In genomic region chrX:13214275-13214674, GRCm38 (mm10) we compare ENCODE assay signal across 11 mouse cellular contexts.
A peak's percentile ranks its signal among the peaks of the same experiment; 100 is the strongest.
DNase-seq lines count a peak whose midpoint lies in the region; ATAC-seq and TF ChIP-seq lines count a peak whose summit lies in the region.
"Had no signal": no experiment of that assay in that cellular context is flagged by ENCODE, and none has a peak within 500 bp of the region (broad histone marks: within the 10 kb centered on the region; RNA-seq: fewer than 3 reads in every experiment).

No protein-coding gene starts in this region.

- no peaks in the 10 kb centered on the region for H3K27me3 ChIP-seq in kidney, embryonic 14.5 days (ENCODE audit: control insufficient read depth, insufficient read depth, low read length)
- H3K27me3 ChIP-seq in CH12.LX (replicated peaks), result no peaks in the 10 kb centered on the region
- H3K27me3 ChIP-seq: forebrain, embryonic 15.5 days had no signal

- TF ChIP-seq RAD21 in CH12.LX (IDR thresholded peaks at IDR 0.05; ENCODE audit: low read depth, low read length), result peak; percentile 14

- ATAC-seq in kidney, embryonic 14.5 days (ENCODE audit: low FRiP score, low TSS enrichment), result no peak
- ATAC-seq: forebrain, embryonic 15.5 days had no signal

- no peaks in the 10 kb centered on the region for H3K4me1 ChIP-seq in kidney, embryonic 14.5 days (ENCODE audit: control insufficient read depth, insufficient read depth, low read length)
- H3K4me1 ChIP-seq in CH12.LX (ENCODE audit: control insufficient read depth in 1 of 2, insufficient read depth in 2 of 2), result no peaks in the 10 kb centered on the region
- H3K4me1 ChIP-seq: forebrain, embryonic 15.5 days had no signal

- no peaks in the 10 kb centered on the region for H3K79me2 ChIP-seq in CH12.LX (replicated peaks; ENCODE audit: control insufficient read depth, extremely low read depth, insufficient read depth, poor library complexity, severe bottlenecking)

- TF ChIP-seq CTCF in CH12.LX (conservative IDR thresholded peaks at IDR 0.05 in 1 of 2, IDR thresholded peaks at IDR 0.05 in 1 of 2; ENCODE audit: low read depth in 2 of 2, low read length in 2 of 2), result peak; percentile 18 to 34; a peak in 2 of 4 replicates

- no peak overlapping the region for H3K4me3 ChIP-seq in kidney, embryonic 14.5 days (ENCODE audit: low read length)
- H3K4me3 ChIP-seq in CH12.LX (replicated peaks in 1 of 3; ENCODE audit: low read depth in 2 of 3, low read length in 2 of 3, poor library complexity in 1 of 3), result no peak overlapping the region
- H3K4me3 ChIP-seq: forebrain, embryonic 15.5 days had no signal

- DNase-seq in kidney, adult 18-20 months, result peak; percentile 29
- peak; percentile 65 for DNase-seq in 416B (ENCODE audit: low read depth)
- DNase-seq in CH12.LX (ENCODE audit: extremely low read depth), result peak; percentile 33
- DNase-seq in mesoderm, embryonic 11.5 days (ENCODE audit: low read depth, low spot score), result peak; percentile 36
- no peak for DNase-seq in frontal cortex, postnatal 10 days (ENCODE audit: low spot score in 2 of 2)
- no peak for DNase-seq in right cerebral cortex, postnatal 14 days
- DNase-seq: adrenal gland, postnatal 25 days; cerebellum, adult 9-11 months; heart, postnatal 36 days had no signal

- WGBS in kidney, embryonic 14.5 days, result 58% methylated on average over 1 of the region's 1 CpGs

- H3K4me2 ChIP-seq in kidney, embryonic 14.5 days (replicated peaks; ENCODE audit: low read depth, low read length), result no peak overlapping the region
- H3K4me2 ChIP-seq in CH12.LX (ENCODE audit: insufficient read depth, low read depth, poor library complexity, severe bottlenecking), result no peak overlapping the region
- H3K4me2 ChIP-seq: forebrain, embryonic 15.5 days had no signal

- no peak for TF ChIP-seq POLR2A in CH12.LX (IDR thresholded peaks at IDR 0.05; ENCODE audit: low read depth, low read length)

- H3K36me3 ChIP-seq in kidney, embryonic 14.5 days (ENCODE audit: control insufficient read depth, insufficient read depth, low read length), result no peaks in the 10 kb centered on the region
- H3K36me3 ChIP-seq in CH12.LX (replicated peaks in 1 of 2; ENCODE audit: control insufficient read depth in 1 of 2, insufficient read depth in 1 of 2, low read length in 1 of 2), result no peaks in the 10 kb centered on the region
- H3K36me3 ChIP-seq: forebrain, embryonic 15.5 days had no signal

- no peak for TF ChIP-seq EP300 in CH12.LX (IDR thresholded peaks at IDR 0.05; ENCODE audit: low read length)

- no peak overlapping the region for H3K9ac ChIP-seq in kidney, embryonic 14.5 days (ENCODE audit: low read depth, low read length)
- no peak overlapping the region for H3K9ac ChIP-seq in CH12.LX (ENCODE audit: insufficient read depth, low read depth)
- H3K9ac ChIP-seq: forebrain, embryonic 15.5 days had no signal

- dilution Hi-C loops in CH12.LX (cut with MboI; ENCODE audit: extremely low pct_ligation_motif_present, extremely low pct_unique_long_range_greater_than_20kb, low sequenced_read_pairs), result no loop called here

- H3K27ac ChIP-seq in kidney, embryonic 14.5 days (ENCODE audit: low read depth, low read length), result no peak overlapping the region
- no peak overlapping the region for H3K27ac ChIP-seq in CH12.LX (ENCODE audit: insufficient read depth, low read depth)
- H3K27ac ChIP-seq: forebrain, embryonic 15.5 days had no signal

- in situ Hi-C loops in CH12.LX (cut with MboI; ENCODE audit: low pct_ligation_motif_present, low pct_unique_long_range_greater_than_20kb, low sequenced_read_pairs), result loop anchor here (25.0 kb wide), 2 partner anchors 527 to 677 kb away; no protein-coding TSS in a partner anchor

- H3K9me3 ChIP-seq in kidney, embryonic 14.5 days (ENCODE audit: control insufficient read depth, low read length), result no peaks in the 10 kb centered on the region
- no peaks in the 10 kb centered on the region for H3K9me3 ChIP-seq in CH12.LX (replicated peaks; ENCODE audit: low read length)
- H3K9me3 ChIP-seq: forebrain, embryonic 15.5 days had no signal

TF ChIP-seq in CH12.LX, 34 proteins besides CTCF, POLR2A, EP300 and RAD21:
- TF ChIP-seq MEF2A (IDR thresholded peaks at IDR 0.05; ENCODE audit: borderline replicate concordance, low read depth, low read length) (no peak), ETS1 (conservative IDR thresholded peaks at IDR 0.05; ENCODE audit: low read depth, low read length) (no peak), TBP (conservative IDR thresholded peaks at IDR 0.05; ENCODE audit: low read depth, low read length) (no peak), USF2 (conservative IDR thresholded peaks at IDR 0.05; ENCODE audit: low read depth, low read length) (no peak), ZC3H11A (IDR thresholded peaks at IDR 0.05; ENCODE audit: low read depth, low read length) (no peak), MAFK (IDR thresholded peaks at IDR 0.05; ENCODE audit: insufficient replicate concordance, low read length) (no peak), ELF1 (IDR thresholded peaks at IDR 0.05; ENCODE audit: low read depth, low read length) (no peak), TCF12 (IDR thresholded peaks at IDR 0.05; ENCODE audit: low read depth, low read length) (no peak), ZMIZ1 (IDR thresholded peaks at IDR 0.05; ENCODE audit: low read depth, low read length) (no peak), SIN3A (IDR thresholded peaks at IDR 0.05; ENCODE audit: low read length) (no peak), MAX (IDR thresholded peaks at IDR 0.05; ENCODE audit: low read length) (no peak), E2F4 (IDR thresholded peaks at IDR 0.05; ENCODE audit: insufficient replicate concordance, low read depth, low read length) (no peak), NRF1 (IDR thresholded peaks at IDR 0.05; ENCODE audit: low read depth, low read length) (no peak)

Comparison
In these comparisons a context has a peak if more than half of its experiments do, and no peak if none do; other contexts are left out.
1. DNase-seq: peak in kidney, adult 18-20 months (single experiment), 416B (single experiment), CH12.LX (single experiment) and mesoderm, embryonic 11.5 days (single experiment); none in frontal cortex, postnatal 10 days (0 of 2) and right cerebral cortex, postnatal 14 days (single experiment).